Mouse (Mus musculus) right cerebral cortex, postnatal 36 days (tissue): ENCODE data around the gene Ugcg.
A peak's percentile ranks its signal among the peaks of the same experiment; 100 is the strongest.

Experiments
- DNase-seq, 2 experiments: peaks; one replicate each; pipeline ENCODE4 v3.0.0; 2022; ENCODE audit warnings: low spot score in 2 of 2, mixed read lengths in 1 of 2

Ugcg gene

DNA sequence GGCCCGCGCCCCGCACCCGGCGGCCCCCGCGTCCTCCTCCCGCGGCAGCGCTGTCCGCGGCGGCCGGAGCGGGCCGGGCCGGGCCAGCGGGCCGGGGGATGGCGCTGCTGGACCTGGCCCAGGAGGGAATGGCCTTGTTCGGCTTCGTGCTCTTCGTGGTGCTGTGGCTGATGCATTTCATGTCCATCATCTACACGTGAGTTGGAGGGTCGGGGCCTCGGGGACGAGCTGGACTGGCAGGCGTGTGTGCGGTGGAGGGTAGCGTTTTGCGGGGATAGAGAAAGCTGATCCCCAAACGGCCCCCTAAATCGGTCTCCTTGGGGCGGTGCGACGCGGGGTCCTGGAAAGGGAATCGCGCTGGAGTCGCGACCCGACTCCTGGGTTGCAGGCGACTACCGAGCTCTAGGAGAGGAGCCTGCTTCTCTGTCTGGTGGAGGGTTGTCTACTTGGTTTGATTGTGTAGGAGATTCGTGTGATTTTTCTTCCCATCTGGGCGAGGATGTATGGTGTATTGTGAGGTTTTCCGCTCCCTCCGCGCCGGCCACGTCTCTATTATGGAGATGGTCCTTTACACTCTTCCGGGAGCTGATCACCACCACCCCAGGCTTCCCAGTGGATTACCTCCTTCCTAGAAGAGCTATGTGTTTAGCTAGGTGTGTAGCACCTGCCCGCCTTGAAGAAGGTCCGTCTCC is 635 bp downstream of the Ugcg start:
- DNase-seq = peak; percentile 20 to 39

DNA sequence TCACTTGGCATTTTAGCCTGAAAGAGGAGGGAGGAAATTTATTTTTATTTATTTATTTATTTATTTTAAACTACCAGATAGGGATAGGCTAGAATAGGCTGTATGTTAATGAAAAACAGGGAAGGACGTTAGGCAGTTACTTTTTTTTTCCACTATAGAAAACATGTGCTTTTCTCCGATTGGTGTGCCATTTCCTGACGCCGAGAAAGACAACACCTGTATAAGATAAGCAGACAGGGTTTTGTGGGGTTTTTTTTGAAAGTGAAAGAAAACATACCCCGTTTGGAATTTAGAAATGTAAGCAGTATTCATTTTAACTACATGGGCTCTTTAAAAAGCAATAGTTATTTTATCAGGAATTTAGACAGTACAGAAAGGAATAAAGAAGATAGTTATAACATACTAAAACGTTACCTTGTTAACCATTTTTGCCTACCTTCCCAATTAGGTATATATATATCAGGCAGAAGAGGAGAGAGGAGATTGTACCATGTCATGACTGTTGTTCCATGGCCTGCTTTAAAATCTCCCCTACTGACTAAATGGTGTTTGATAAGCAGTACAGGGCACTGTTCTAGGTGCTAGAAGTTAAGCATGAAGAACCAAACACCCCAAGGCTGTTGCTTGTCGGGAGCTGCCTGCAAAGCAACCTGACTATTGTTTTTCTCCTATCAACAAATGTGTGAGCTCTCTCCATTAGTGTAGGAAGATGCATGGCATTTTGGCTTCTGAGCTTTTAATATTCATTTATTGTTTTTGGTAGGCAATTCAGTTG is 1.8 kb downstream of the Ugcg start:
- DNase-seq = no peak

- DNase-seq = no peak
These were observed 5.9 kb downstream of the Ugcg start for GRCm38 (mm10) chr4:59194731-59195496.

DNA sequence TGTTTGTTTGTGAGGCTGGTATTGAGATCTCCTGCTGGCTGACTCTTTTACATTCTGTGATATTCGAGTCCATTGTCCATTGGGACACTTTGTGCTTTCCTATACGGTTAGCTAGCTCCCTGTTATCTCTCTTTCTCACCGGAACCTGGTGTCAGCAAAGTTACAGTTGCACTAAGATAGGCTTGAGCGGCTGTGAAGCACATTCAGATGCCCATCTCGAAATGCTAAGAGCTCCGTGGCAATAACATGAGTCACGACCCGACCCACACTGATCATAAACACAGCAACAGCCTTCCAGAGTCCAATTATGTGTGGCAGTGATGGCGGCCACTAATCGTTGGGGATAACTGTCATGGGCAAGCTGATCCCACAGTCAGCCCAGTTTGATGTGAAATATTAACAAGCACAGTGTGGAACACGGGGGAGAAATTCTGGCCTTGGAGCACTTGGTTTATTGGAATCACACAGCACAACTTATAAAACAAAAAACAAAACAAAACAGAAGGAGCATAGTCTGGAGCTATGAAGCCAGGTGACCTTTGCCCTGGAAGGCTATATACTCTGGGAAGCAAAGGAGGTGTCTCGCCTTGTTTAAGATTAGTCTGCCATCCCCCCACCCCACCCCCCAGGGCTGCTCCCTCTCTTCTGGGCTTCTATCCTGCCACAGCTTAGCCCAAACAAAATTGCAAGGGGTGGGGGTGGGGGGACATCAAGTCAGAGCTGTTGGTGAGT is 7.5 kb downstream of the Ugcg start:
- no peak for DNase-seq

- DNase-seq = no peak
These were observed 8.0 kb downstream of the Ugcg start for GRCm38 (mm10) chr4:59197078-59197424.

DNA sequence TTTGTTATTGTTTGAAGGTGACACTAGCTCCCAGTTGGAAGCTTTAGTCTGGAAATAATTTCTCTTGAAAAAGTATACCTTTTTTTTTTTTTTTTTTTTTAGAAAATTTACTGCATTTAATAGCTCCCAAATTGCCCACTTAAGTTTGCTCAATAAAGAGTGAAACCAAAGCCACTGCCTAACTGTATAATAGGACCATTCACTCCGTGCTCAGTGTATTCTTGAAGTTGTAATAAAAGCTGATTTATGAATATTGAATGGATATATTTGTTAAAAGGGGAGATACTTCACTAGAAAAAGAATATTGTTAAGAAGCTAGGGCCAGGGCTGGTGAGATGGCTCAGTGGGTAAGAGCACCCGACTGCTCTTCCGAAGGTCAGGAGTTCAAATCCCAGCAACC is 8.4 kb downstream of the Ugcg start:
- DNase-seq = no peak

- DNase-seq = peak in 1 of 2 experiments; percentile 27
These were observed 10.3 kb downstream of the Ugcg start for GRCm38 (mm10) chr4:59199341-59199740.

- DNase-seq = no peak
These were observed 10.7 kb downstream of the Ugcg start for GRCm38 (mm10) chr4:59199805-59200204.

DNA sequence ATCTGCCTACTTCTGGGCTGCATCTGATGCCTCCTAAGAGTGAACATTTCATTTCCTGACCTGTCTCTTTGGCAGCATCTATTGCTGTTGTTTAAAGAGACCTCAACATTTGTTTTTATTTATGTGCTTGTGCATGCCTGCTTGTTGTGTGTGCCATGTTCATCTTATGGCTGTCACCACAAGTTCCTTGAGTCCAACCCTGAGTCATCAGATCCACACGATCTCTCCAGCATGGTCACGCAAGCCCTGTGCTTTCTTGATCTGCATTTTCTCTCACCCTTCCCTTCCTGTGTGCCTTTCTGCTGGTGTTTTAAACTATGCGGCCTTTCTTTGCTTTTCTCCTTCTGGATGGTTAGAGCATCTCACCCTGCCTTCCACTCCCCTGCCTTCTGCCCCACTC is 11.6 kb downstream of the Ugcg start:
- no peak for DNase-seq

DNA sequence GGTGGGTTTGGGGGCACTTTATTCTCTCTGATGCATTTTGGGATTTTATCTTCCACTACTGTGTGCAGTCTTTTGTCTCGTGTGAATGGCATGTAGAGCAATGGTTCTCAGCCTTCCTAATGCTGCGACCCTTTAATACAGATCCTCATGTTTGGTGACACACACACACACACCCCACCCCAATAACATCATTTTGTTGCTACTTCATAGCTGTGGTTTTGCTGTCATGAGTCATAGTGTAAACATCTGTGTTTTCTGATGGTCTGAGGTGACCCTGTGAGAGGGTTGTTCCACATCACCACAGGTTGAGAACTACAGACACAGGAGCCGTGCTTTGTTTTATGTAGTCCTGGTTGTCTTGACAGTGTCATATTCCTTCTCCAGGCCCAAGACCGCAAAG is 15.6 kb downstream of the Ugcg start:
- no peak for DNase-seq

DNA sequence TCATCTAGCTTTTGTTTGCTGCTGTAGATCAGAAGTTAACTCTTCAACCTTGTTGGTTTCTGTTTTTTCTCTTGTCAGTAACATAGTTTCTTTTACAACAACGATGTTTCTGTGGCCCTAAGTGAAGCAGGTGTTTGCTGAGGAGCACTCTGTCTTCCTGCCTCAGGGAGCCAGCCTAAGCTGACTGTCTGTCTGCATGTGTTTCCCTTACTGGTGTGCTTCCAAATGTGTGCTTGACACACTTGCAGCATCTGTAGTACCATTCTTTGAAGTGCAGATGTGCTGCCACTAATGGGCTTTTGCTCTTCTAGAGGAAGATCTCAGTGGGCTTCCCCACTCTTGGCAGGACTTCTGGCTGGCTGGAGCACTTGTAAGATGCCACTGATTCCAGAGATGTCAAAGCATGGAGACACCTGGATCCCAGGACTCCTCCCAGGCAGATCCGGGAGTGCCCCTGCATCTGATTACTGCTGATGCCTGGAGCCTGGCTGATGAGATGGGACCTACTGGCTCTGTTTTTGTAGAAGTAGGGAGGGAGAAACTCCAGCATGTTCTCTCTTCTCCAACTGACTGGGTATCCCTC is 16.8 kb downstream of the Ugcg start:
- DNase-seq = no peak

DNA sequence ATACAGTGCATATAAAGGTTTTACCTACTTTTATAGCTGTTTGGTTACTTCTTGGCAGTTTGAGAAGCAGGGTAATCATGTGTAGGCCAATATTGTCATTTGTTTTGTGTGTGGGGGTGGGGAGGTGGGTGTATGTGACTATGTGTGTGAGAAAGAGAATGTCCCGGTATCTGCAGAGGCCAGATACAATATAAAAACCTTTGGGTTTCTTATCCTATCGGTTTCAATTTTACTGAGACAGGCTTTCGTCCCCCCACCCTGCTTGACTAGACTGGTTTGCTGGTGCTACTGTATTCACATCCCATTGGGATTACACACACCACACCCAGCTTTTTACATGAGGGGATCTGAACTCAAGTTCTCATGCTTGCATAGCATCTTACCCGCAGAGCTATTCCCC is 17.5 kb downstream of the Ugcg start:
- no peak for DNase-seq

DNA sequence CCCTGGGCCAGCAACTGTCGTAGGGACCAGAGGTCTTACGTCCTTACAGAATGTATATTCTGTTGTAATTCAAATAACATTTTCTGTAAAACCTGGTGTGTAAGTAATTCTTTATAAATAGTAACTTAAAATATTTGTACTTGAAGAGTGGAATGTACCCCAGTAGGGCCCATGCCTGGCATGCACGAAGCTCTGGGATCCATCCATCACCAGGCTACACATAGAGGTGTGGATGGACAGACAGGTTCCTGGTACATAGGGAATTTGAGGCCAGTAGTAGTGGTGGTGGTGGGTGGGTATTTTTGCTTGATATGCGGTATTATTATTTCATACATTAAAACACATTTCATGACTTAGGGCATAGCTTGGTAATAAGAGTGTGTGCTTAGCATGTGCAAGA is 19.6 kb downstream of the Ugcg start:
- no peak for DNase-seq

GRCm38 (mm10) chr4:59211181-59211580 is 22.1 kb downstream of the Ugcg start:
- no peak for DNase-seq

DNA sequence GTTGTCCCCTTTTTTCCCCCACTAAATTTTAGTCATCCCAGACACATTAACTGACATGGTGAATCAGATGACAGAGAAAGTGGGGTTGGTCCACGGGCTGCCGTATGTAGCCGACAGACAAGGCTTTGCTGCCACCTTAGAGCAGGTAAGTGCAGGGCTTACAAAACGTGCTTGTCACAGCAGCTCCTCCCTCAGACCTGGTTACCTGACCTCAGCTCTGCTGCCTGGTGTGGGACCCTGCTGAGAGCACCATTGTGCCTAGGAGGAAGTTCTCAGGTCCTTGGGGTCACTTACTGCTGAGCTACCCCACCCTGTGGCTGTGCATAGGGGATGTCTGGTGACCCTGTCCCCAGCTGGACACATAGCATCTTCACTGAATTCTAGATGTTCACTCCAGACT is 24.8 kb downstream of the Ugcg start:
- DNase-seq = no peak

- no peak for DNase-seq
These were observed 25.6 kb downstream of the Ugcg start for GRCm38 (mm10) chr4:59214695-59215094.

- DNase-seq = no peak
These were observed 26.5 kb downstream of the Ugcg start for GRCm38 (mm10) chr4:59215585-59215984.

GRCm38 (mm10) chr4:59217101-59217500 is 28.0 kb downstream of the Ugcg start:
- DNase-seq = no peak

GRCm38 (mm10) chr4:59218154-59218553 is 29.1 kb downstream of the Ugcg start:
- DNase-seq = no peak

DNA sequence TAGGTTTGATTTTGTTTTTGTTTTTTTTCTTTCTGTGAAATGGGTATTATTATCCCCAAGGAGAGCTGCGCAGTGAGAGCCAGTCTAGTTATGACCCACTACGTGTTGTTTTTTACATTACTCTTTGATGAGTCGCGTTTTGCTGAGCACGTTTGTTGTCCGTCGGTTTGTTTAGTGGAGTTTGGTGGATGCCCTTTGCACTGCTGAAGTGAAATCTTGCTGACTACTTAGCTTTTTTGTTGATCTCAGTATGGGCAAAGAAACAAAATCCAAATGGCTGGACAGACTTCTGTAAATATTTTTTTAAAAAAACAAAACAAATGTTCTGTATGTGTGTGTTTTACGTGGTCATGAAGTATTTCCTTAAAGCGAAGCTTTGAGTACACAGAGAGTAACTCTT is 33.2 kb downstream of the Ugcg start:
- DNase-seq = no peak

DNA sequence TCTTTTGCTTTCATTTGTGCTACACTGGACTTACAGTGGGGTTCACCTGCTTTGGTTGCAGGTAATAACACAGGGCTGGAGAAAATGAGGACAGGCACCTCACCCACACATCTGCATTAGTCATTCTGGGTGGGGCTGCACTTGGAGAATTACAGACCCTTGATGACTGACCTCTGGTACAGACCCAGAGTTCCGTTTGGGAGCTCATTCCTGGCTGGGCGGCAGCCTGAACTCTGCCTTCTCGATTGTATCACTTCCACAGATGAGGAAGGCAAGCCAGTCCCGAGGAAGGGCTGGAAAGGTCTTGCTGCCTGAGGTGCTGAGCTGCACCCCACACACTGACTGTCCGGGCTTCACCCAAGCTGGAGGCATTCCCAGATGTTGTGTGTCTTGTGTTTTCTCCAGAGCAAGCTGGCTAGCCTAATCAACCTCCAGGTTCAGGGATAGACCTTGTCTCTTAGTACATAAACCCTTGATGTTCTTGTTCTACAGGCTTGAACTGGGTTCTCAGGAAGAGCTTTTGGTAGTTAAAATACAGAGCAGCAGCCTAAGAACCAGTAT is 34.1 kb downstream of the Ugcg start:
- DNase-seq = no peak
